Mouse (Mus musculus): ENCODE measurements around the gene Cxcr2. TPM values are rescaled to one million over a fixed set of nuclear protein-coding genes. Genes with fewer than 3 reads are reported as not detected.

Gene Cxcr2
- polyA plus RNA-seq (2014; fragmentation: Nextera tagmentation; extraction: Ambion mirVana): 0.07 and 0.15 TPM in 2 replicates

DNA sequence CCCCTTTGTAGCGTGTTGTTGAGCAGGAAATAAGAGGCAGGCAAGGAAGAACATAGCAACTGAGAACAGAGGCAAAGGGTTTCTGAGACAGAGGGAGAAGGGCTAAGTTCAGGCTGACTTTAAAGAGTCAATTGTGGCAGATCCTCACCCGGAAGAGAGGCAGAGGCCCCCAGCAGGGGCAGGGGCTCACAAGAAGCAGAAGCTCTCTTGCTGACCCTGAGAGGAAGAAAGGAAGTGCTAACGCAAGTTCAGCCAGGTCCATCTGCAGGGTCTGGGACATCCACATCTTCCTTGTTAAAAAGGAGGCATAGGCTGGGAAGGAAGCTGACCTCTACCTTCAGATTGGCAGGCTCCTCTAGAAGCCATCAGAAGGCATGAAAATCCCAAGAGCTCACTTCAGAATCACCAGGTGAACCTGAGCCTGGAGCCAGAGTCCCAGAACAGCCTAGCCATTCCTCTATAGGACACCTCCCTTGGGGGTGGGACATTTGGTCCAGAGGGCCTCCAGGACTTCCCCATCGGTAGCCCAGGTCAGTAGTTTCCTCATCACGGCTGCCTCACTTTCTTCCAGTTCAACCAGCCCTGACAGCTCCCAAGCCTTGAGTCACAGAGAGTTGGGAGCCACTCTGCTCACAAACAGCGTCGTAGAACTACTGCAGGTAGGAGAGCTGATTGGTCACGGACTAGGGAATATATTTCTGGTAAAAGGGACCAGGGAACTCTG lies at the start of gene Cxcr2:
Gene Cxcr2 (plus strand): TSS at position 529 of the 724 bp plus-strand sequence.
- Histone ChIP-seq H3K9me3 (ENCODE audit: control insufficient read depth, low read length) (no peaks in the 10 kb centered on the region), H3K27me3 (ENCODE audit: control insufficient read depth, insufficient read depth, low read length) (no peaks in the 10 kb centered on the region), H3K9ac (ENCODE audit: low read length) (no peak within 1 kb of the TSS), H3K4me2 (no peak within 1 kb of the TSS), H3K4me3 (ENCODE audit: low read depth, low read length) (no peak within 1 kb of the TSS), H3K4me1 (ENCODE audit: control insufficient read depth, insufficient read depth, low read length) (no peaks in the 10 kb centered on the region), H3K27ac (ENCODE audit: low read depth, low read length) (no peak within 1 kb of the TSS), H3K36me3 (ENCODE audit: control insufficient read depth, insufficient read depth, low read length) (no peaks in the 10 kb centered on the region)
- 78% methylated on average over 8 of the region's 8 CpGs for WGBS
- ATAC-seq (ENCODE audit: low FRiP score) (no peak), DNase-seq (ENCODE audit: low spot score, missing footprints) (peak; percentile 60)

DNA sequence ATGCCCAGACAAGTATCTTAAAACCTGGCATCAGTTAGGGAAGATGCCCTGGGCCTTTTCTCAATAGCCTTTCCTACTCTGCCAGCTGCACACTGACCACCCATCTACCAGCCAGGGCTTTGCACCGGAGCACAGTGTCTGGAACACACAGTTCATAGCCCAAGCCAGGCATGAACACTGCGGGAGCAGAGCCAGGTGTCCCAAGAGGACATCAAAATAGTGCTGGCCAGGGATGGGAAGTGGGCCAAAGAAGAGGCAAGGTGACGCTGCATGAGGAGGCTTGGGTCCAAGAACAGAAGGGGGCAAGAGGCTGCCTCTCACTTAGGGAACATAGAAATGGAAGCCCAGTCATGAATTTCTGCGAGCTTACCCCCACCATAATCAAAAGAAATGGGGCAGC lies 48.1 kb upstream of the Cxcr2 start:
- ATAC-seq (ENCODE audit: low FRiP score) (no peak), DNase-seq (ENCODE audit: low spot score, missing footprints) (no peak)
- H3K9ac ChIP-seq (ENCODE audit: low read length): no peak overlapping the region
- H3K9me3 ChIP-seq (ENCODE audit: control insufficient read depth, low read length): no peaks in the 10 kb centered on the region
- peaks cover 34% of the 10 kb centered on the region for H3K4me1 ChIP-seq (ENCODE audit: control insufficient read depth, insufficient read depth, low read length)
- peaks cover 2% of the 10 kb centered on the region; the same call in 1 of the 2 replicates for H3K27me3 ChIP-seq (ENCODE audit: control insufficient read depth, insufficient read depth, low read length)
- no peaks in the 10 kb centered on the region for H3K36me3 ChIP-seq (ENCODE audit: control insufficient read depth, insufficient read depth, low read length)
- H3K27ac ChIP-seq (ENCODE audit: low read depth, low read length): no peak overlapping the region
- H3K4me3 ChIP-seq (ENCODE audit: low read depth, low read length): no peak overlapping the region
- 90% methylated on average over 4 of the region's 4 CpGs for WGBS
- no peak overlapping the region for H3K4me2 ChIP-seq

DNA sequence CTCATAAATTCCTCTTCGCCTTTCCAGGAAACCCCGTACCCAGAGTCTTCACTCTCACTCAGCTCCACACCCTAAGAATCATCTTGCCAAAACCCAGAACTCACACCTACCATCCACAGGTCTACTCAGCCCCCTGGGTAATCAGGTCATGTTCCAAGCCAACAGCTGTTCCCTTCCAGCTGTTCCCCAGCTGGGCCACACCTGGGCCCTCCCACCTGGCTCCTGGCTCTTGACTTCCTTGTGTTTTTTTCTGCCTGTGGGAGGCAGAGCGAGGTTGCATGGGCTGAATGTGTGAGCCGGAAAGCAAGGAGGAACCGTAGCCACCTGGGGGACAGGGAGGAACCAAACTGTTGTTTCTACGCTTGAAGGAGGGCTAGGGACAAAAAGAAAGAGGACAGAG lies 47.6 kb upstream of the Cxcr2 start:
- H3K9ac ChIP-seq (ENCODE audit: low read length): no peak overlapping the region
- peaks cover 39% of the 10 kb centered on the region for H3K4me1 ChIP-seq (ENCODE audit: control insufficient read depth, insufficient read depth, low read length)
- WGBS: 66% methylated on average over 6 of the region's 6 CpGs
- H3K36me3 ChIP-seq (ENCODE audit: control insufficient read depth, insufficient read depth, low read length): no peaks in the 10 kb centered on the region
- ATAC-seq (ENCODE audit: low FRiP score): no peak
- no peak overlapping the region for H3K27ac ChIP-seq (ENCODE audit: low read depth, low read length)
- no peaks in the 10 kb centered on the region for H3K27me3 ChIP-seq (ENCODE audit: control insufficient read depth, insufficient read depth, low read length)
- no peak for DNase-seq (ENCODE audit: low spot score, missing footprints)
- H3K9me3 ChIP-seq (ENCODE audit: control insufficient read depth, low read length): no peaks in the 10 kb centered on the region
- H3K4me3 ChIP-seq (ENCODE audit: low read depth, low read length): no peak overlapping the region
- H3K4me2 ChIP-seq: no peak overlapping the region

DNA sequence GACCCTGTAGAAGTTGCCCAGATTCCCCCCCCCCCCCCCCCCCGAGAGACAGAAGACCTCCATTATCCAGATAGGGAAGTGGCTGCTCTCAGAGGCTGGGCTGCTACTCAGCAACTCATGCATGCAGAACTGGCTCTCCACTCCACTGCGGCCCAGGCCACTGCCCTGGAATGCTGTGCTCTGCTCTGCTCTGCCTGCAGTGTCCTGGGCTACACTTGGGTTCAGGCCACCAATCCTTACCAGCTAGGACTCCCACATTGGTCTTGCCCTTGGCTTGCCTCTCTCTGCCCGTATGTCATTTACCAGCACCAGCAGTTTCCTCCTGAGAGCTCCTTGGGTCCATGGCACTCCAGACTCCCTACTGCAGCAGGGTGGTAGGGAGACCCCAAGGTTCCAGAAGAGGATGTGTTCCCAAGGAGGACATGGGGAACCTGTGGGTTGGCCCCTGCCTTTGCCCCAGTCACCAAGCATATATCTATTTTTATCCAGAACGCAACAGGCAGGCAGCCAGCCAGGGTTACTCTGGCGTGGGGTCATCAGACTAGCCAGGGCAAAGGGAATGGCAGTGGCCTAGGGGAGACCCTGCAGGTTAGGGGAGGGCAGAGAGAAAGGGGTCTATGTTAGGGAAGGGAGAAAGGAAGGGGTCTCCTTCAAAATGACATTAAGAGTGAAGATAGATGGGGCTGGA lies 45.7 kb upstream of the Cxcr2 start:
- Histone ChIP-seq H3K36me3 (ENCODE audit: control insufficient read depth, insufficient read depth, low read length) (no peaks in the 10 kb centered on the region), H3K4me2 (no peak overlapping the region), H3K27ac (ENCODE audit: low read depth, low read length) (no peak overlapping the region), H3K27me3 (ENCODE audit: control insufficient read depth, insufficient read depth, low read length) (no peaks in the 10 kb centered on the region), H3K9me3 (ENCODE audit: control insufficient read depth, low read length) (no peaks in the 10 kb centered on the region), H3K4me3 (ENCODE audit: low read depth, low read length) (no peak overlapping the region), H3K9ac (ENCODE audit: low read length) (no peak overlapping the region), H3K4me1 (ENCODE audit: control insufficient read depth, insufficient read depth, low read length) (peaks cover 49% of the 10 kb centered on the region)
- 66% methylated on average over 4 of the region's 5 CpGs for WGBS
- ATAC-seq (ENCODE audit: low FRiP score) (no peak), DNase-seq (ENCODE audit: low spot score, missing footprints) (no peak)

DNA sequence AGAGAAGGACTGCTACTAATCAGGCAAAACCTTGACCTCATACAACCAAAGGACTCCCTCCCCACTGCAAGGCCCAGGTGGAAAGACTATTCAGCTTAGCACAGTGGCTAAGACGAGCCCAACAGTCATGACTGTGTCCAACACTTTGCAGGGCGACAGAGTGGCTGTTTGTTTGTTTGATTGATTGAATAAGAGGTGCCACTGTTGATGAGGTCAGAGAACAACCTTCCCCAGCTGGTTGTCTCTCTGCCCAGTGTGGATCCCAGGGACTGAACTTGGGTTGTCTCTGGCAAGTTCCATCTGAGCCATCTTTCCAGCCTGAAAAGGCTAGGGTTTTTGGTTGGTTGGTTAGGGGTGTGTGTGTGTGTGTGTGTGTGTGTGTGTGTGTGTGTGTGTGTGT lies 44.1 kb upstream of the Cxcr2 start:
- no peaks in the 10 kb centered on the region for H3K9me3 ChIP-seq (ENCODE audit: control insufficient read depth, low read length)
- H3K4me1 ChIP-seq (ENCODE audit: control insufficient read depth, insufficient read depth, low read length): peaks cover 33% of the 10 kb centered on the region
- ATAC-seq (ENCODE audit: low FRiP score) (no peak), DNase-seq (ENCODE audit: low spot score, missing footprints) (no peak)
- H3K36me3 ChIP-seq (ENCODE audit: control insufficient read depth, insufficient read depth, low read length): no peaks in the 10 kb centered on the region
- no peaks in the 10 kb centered on the region for H3K27me3 ChIP-seq (ENCODE audit: control insufficient read depth, insufficient read depth, low read length)
- WGBS: 54% methylated on average over 2 of the region's 2 CpGs
- 0 out of 2 replicates have a peak overlapping the region, but pooled peaks have one; percentile 12 for H3K27ac ChIP-seq (ENCODE audit: low read depth, low read length)
- H3K4me3 ChIP-seq (ENCODE audit: low read depth, low read length): no peak overlapping the region
- no peak overlapping the region for H3K9ac ChIP-seq (ENCODE audit: low read length)
- no peak overlapping the region for H3K4me2 ChIP-seq

DNA sequence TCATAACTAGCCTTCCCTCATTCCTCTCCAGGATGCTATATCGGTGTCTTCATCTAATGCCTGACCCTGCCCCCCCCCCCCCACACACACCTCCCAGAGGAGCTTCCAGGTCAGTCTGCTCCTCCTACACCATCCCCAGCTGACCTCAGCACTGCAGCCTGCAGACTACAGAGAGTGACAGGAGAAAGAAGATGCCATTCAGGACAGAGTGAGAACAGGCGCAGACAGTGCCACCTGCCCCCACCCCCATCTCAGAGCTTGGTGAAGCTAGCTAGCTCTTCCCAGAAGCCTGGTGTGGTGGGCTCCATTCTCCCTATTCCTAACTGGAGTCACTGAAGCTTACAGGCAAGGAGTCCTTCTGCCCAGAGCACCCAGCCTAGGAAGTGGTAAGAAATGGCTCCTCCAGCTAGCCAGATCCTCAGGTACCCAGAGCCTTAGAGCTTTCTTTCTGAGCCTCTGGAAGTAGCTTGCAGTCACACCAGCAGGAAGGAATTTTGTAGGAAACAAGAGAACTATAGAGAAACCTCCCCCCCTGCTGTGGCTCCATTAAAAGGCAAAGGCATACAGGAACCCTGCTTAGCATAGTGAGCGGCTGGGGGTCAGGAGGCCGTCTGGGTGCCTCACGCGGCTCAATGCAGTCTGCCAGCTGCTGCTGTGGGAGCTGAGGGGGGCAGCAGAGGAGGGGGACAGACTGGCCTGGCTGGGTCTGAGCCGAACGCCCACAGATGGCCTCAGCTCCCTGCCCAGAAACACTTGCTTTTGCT lies 42.7 kb upstream of the Cxcr2 start:
- Histone ChIP-seq H3K4me3 (ENCODE audit: low read depth, low read length) (no peak overlapping the region), H3K27ac (ENCODE audit: low read depth, low read length) (peak overlapping the region; percentile 86), H3K36me3 (ENCODE audit: control insufficient read depth, insufficient read depth, low read length) (no peaks in the 10 kb centered on the region), H3K4me1 (ENCODE audit: control insufficient read depth, insufficient read depth, low read length) (peaks cover 31% of the 10 kb centered on the region), H3K9ac (ENCODE audit: low read length) (peak overlapping the region; percentile 33; the same call in 1 of the 2 replicates), H3K27me3 (ENCODE audit: control insufficient read depth, insufficient read depth, low read length) (no peaks in the 10 kb centered on the region), H3K9me3 (ENCODE audit: control insufficient read depth, low read length) (no peaks in the 10 kb centered on the region), H3K4me2 (peak overlapping the region; percentile 25)
- 3% methylated on average over 8 of the region's 8 CpGs for WGBS
- peak; percentile 96 for DNase-seq (ENCODE audit: low spot score, missing footprints)
- peak; percentile 94 for ATAC-seq (ENCODE audit: low FRiP score)

DNA sequence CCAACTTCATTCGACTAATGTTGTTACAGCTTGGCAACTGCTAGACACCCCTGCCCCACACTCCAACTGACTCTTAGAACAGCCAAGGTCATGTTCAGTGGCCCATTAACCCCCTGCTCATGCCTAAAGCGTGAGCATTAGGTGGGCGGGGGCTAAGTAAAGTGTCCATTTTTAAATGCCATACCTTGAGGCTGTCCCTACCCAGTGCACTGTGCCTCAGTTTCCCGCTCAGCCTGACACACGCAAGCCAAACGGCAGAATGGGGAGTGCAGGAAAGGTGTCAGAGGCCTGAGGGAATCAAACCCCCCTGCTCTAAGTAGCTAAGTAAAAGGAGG lies 42.1 kb upstream of the Cxcr2 start:
- Histone ChIP-seq H3K27ac (ENCODE audit: low read depth, low read length) (peak overlapping the region; percentile 86), H3K9ac (ENCODE audit: low read length) (peak overlapping the region; percentile 33; the same call in 1 of the 2 replicates), H3K4me3 (ENCODE audit: low read depth, low read length) (no peak overlapping the region), H3K36me3 (ENCODE audit: control insufficient read depth, insufficient read depth, low read length) (no peaks in the 10 kb centered on the region), H3K9me3 (ENCODE audit: control insufficient read depth, low read length) (no peaks in the 10 kb centered on the region), H3K4me1 (ENCODE audit: control insufficient read depth, insufficient read depth, low read length) (peaks cover 30% of the 10 kb centered on the region), H3K4me2 (no peak overlapping the region), H3K27me3 (ENCODE audit: control insufficient read depth, insufficient read depth, low read length) (no peaks in the 10 kb centered on the region)
- 12% methylated on average over 6 of the region's 6 CpGs for WGBS
- DNase-seq (ENCODE audit: low spot score, missing footprints) (peak; percentile 90), ATAC-seq (ENCODE audit: low FRiP score) (peak; percentile 62)

DNA sequence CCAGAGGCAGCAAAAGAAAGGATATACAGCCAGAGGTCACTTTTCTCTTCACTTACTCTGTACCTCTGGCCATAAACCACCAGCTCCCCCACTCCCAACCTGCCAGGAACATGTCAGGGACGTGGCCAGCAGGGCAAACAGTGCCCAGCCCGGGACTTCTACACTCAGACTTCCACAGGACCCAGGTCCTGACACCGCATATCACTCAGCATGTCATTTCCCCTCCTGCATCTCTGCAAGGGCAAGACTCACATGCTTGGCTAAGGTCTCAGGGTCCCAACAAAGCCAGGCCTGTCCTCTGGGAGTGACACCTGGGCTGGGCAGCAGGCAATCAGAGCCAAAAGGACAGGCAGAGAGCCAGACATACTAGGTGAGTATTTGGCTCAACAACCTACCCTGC lies 40.7 kb upstream of the Cxcr2 start:
- no peak overlapping the region for H3K27ac ChIP-seq (ENCODE audit: low read depth, low read length)
- DNase-seq (ENCODE audit: low spot score, missing footprints) (no peak), ATAC-seq (ENCODE audit: low FRiP score) (no peak)
- no peaks in the 10 kb centered on the region for H3K9me3 ChIP-seq (ENCODE audit: control insufficient read depth, low read length)
- 46% methylated on average over 3 of the region's 3 CpGs for WGBS
- no peak overlapping the region for H3K4me3 ChIP-seq (ENCODE audit: low read depth, low read length)
- H3K9ac ChIP-seq (ENCODE audit: low read length): no peak overlapping the region
- H3K4me1 ChIP-seq (ENCODE audit: control insufficient read depth, insufficient read depth, low read length): peaks cover 28% of the 10 kb centered on the region
- no peaks in the 10 kb centered on the region for H3K27me3 ChIP-seq (ENCODE audit: control insufficient read depth, insufficient read depth, low read length)
- H3K4me2 ChIP-seq: no peak overlapping the region
- no peaks in the 10 kb centered on the region for H3K36me3 ChIP-seq (ENCODE audit: control insufficient read depth, insufficient read depth, low read length)

DNA sequence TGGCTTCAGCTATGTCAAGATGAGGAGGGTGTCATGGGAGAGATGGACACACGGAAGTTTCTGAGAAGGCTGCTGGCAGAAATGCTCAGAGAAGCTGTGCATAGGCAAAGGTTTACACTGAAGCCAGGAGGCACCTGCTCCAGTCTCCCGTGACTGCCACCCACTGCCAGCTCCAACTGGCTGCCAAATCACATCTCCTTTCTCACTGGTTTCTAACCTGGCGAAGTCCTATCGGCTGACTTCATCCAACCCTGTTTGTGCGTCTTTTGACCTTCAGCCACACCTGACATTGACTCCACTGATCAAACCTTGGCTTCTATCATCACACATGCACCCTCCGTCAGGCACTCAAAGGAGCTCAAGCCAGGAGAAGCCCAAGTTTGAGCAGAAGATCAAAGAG lies 35.9 kb upstream of the Cxcr2 start:
- H3K36me3 ChIP-seq (ENCODE audit: control insufficient read depth, insufficient read depth, low read length): no peaks in the 10 kb centered on the region
- H3K4me1 ChIP-seq (ENCODE audit: control insufficient read depth, insufficient read depth, low read length): no peaks in the 10 kb centered on the region
- no peak for ATAC-seq (ENCODE audit: low FRiP score)
- peaks cover 1% of the 10 kb centered on the region for H3K27me3 ChIP-seq (ENCODE audit: control insufficient read depth, insufficient read depth, low read length)
- no peak overlapping the region for H3K9ac ChIP-seq (ENCODE audit: low read length)
- no peaks in the 10 kb centered on the region for H3K9me3 ChIP-seq (ENCODE audit: control insufficient read depth, low read length)
- no peak overlapping the region for H3K4me2 ChIP-seq
- no peak overlapping the region for H3K4me3 ChIP-seq (ENCODE audit: low read depth, low read length)
- H3K27ac ChIP-seq (ENCODE audit: low read depth, low read length): no peak overlapping the region
- WGBS: 93% methylated on average over 6 of the region's 6 CpGs
- DNase-seq (ENCODE audit: low spot score, missing footprints): no peak

Measured in midbrain, embryonic 11.5 days (tissue).